Mouse (Mus musculus) stomach, embryonic 15.5 days (tissue): ENCODE data around the gene Dqx1. TPM values are rescaled to one million over a fixed set of nuclear protein-coding genes. Genes with fewer than 3 reads are reported as not detected.
A peak's percentile ranks its signal among the peaks of the same experiment; 100 is the strongest.

Experiments
- ATAC-seq: fragments of 200-750 bp; cut with Nextera tagmentation; 2 replicates; pipeline ENCODE4 v1.8.0; 2017; ENCODE audit warnings: low read depth, moderate number of reproducible peaks, moderate TSS enrichment; ENCODE audit not compliant: insufficient read depth, low FRiP score
- H3K27ac ChIP-seq: fragments of 300-500 bp; sonication (generic); 2 replicates; pipeline ENCODE4 v1.5.1; 2015; ENCODE audit warnings: mild to moderate bottlenecking, inconsistent platforms
- H3K27me3 ChIP-seq: fragments of 300-500 bp; sonication (generic); replicated peaks from 2 replicates; pipeline ENCODE4 v1.6.1; 2015; ENCODE audit warnings: inconsistent platforms
- H3K36me3 ChIP-seq: fragments of 300-500 bp; sonication (generic); 2 replicates; pipeline ENCODE4 v1.6.1; 2015; ENCODE audit warnings: inconsistent platforms
- H3K4me1 ChIP-seq: fragments of 300-500 bp; sonication (generic); 2 replicates; pipeline ENCODE4 v1.6.1; 2015; ENCODE audit warnings: inconsistent platforms
- H3K4me2 ChIP-seq: fragments of 300-500 bp; sonication (generic); 2 replicates; pipeline ENCODE4 v1.6.1; 2015; ENCODE audit warnings: mild to moderate bottlenecking, inconsistent platforms
- H3K4me3 ChIP-seq: fragments of 300-500 bp; sonication (generic); replicated peaks from 2 replicates; pipeline ENCODE4 v1.5.1; 2015; ENCODE audit warnings: inconsistent platforms
- H3K9ac ChIP-seq: fragments of 300-500 bp; sonication (generic); 2 replicates; pipeline ENCODE4 v1.6.1; 2015; ENCODE audit warnings: inconsistent platforms
- H3K9me3 ChIP-seq: fragments of 300-500 bp; sonication (generic); 2 replicates; pipeline ENCODE4 v1.6.1; 2016; ENCODE audit warnings: inconsistent platforms
- WGBS: fragments of 180-500 bp; shearing (Covaris S2); methylation state at CpG from one replicate; pipeline ENCODE4 v1.1.7; 2015; 5-methylcytosine and 5-hydroxymethylcytosine counted together
- polyA plus RNA-seq: library from polyadenylated mRNA; unstranded; fragments of >200 nt; fragmentation: Nextera tagmentation; extraction: Ambion mirVana; gene quantifications from 2 replicates; pipeline ENCODE4 v1.2.1, GENCODE M21; 2015

The Dqx1 gene
- polyA plus RNA-seq, 1 experiment from 2014 or later, result 5.4 TPM

- 87% methylated on average over 2 of the region's 2 CpGs for WGBS
- H3K4me3 ChIP-seq, result 0 out of 2 replicates have a peak overlapping the region, but pooled peaks have one; percentile 22
- no peak overlapping the region for H3K27ac ChIP-seq
- H3K4me2 ChIP-seq, result peak overlapping the region; percentile 35; the same call in 1 of the 2 replicates
- H3K27me3 ChIP-seq, result peaks cover 27% of the 10 kb centered on the region
- H3K9me3 ChIP-seq, result no peaks in the 10 kb centered on the region
- ATAC-seq, result no peak
- H3K36me3 ChIP-seq, result peaks cover 7% of the 10 kb centered on the region
- H3K9ac ChIP-seq, result no peak overlapping the region
- H3K4me1 ChIP-seq, result peaks cover 10% of the 10 kb centered on the region
Observed at GRCm38 (mm10) chr6:83058725-83059124, 1.1 kb downstream of the Dqx1 start.

GRCm38 (mm10) chr6:83065995-83066394, 8.4 kb downstream of the Dqx1 start:
- no peaks in the 10 kb centered on the region for H3K9me3 ChIP-seq
- ATAC-seq, result no peak
- no peaks in the 10 kb centered on the region for H3K36me3 ChIP-seq
- peaks cover 24% of the 10 kb centered on the region for H3K4me1 ChIP-seq
- no peak overlapping the region for H3K4me3 ChIP-seq
- WGBS, result 32% methylated on average over 8 of the region's 8 CpGs
- H3K27me3 ChIP-seq, result peaks cover 93% of the 10 kb centered on the region
- H3K9ac ChIP-seq, result no peak overlapping the region
- no peak overlapping the region for H3K4me2 ChIP-seq
- no peak overlapping the region for H3K27ac ChIP-seq

DNA sequence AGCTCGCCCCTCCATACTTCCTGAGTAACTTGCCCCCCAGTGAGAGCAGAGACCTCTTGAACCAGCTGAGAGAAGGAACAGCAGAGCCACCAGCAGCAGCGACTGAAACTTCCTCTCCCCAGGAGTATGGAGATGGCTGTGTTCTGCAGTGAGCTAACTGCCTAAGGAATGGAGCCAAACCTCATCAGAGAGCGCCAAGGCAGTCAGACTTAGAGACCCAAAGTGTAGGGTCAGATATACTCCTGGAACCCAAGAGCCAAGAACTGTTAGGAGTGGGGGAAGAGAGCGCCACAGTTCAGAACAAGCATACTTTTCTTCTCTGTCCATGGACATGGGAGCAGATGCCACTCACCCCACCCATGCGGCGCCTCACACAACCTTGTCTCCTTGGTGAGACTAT, 8.8 kb downstream of the Dqx1 start:
- Histone ChIP-seq H3K27me3 (peaks cover 93% of the 10 kb centered on the region), H3K4me2 (no peak overlapping the region), H3K36me3 (no peaks in the 10 kb centered on the region), H3K9me3 (no peaks in the 10 kb centered on the region), H3K9ac (no peak overlapping the region), H3K4me3 (no peak overlapping the region), H3K27ac (no peak overlapping the region), H3K4me1 (peaks cover 28% of the 10 kb centered on the region)
- no peak for ATAC-seq
- 24% methylated on average over 6 of the region's 6 CpGs for WGBS

GRCm38 (mm10) chr6:83068221-83068620, 10.6 kb downstream of the Dqx1 start:
- H3K27ac ChIP-seq, result no peak overlapping the region
- H3K4me1 ChIP-seq, result peaks cover 28% of the 10 kb centered on the region
- H3K36me3 ChIP-seq, result no peaks in the 10 kb centered on the region
- no peaks in the 10 kb centered on the region for H3K9me3 ChIP-seq
- peak overlapping the region; percentile 28 for H3K4me3 ChIP-seq
- no peak overlapping the region for H3K9ac ChIP-seq
- WGBS, result 9% methylated on average over 8 of the region's 8 CpGs
- no peak for ATAC-seq
- peaks cover 94% of the 10 kb centered on the region for H3K27me3 ChIP-seq
- H3K4me2 ChIP-seq, result peak overlapping the region; percentile 56

DNA sequence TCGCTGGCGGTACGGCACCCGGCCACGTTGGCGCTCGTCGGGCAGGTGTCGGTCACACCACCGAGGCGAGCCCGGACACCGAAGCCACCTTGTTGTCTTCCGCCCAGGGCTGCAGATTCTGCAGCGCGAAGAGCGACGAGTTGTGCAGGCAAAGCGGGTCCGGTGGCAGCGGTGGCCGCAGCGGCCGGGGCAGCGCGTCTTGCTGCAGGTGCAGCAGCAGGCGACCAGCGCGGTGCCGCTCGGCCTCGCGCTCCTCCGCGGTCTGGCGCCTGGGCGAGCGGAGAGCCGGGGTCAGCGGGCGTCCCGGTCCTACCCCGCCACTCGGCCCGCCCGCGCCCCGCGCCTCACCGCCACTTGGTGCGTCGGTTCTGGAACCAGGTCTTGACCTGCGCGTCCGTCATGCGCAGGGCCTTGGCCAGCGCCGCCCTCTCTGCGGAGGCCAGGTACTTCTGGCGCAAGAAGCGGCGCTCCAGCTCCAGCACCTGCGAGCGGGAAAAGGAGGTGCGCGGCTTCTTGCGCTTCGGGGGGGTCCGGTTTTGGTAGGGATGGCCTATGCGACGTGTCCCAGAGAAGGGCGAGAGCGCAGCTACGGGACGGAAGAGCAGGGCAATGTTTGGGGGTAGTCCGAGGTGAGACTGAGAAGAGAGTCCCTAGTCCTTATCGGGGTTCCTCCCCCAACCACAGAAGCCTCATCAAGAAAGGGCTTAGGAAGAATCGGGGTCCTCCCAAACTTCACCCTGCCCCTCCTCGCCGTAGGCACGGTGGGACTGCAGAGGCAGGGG, 11.3 kb downstream of the Dqx1 start:
- peaks cover 28% of the 10 kb centered on the region for H3K4me1 ChIP-seq
- peak overlapping the region; percentile 28 for H3K4me3 ChIP-seq
- ATAC-seq, result no peak
- H3K36me3 ChIP-seq, result no peaks in the 10 kb centered on the region
- WGBS, result 1% methylated on average over 80 of the region's 81 CpGs
- H3K9me3 ChIP-seq, result no peaks in the 10 kb centered on the region
- peak overlapping the region; percentile 56 for H3K4me2 ChIP-seq
- no peak overlapping the region for H3K27ac ChIP-seq
- no peak overlapping the region for H3K9ac ChIP-seq
- peaks cover 94% of the 10 kb centered on the region for H3K27me3 ChIP-seq

- no peak overlapping the region for H3K9ac ChIP-seq
- H3K4me3 ChIP-seq, result peak overlapping the region; percentile 28
- H3K27ac ChIP-seq, result no peak overlapping the region
- no peak for ATAC-seq
- H3K9me3 ChIP-seq, result no peaks in the 10 kb centered on the region
- peak overlapping the region; percentile 56 for H3K4me2 ChIP-seq
- WGBS, result 2% methylated on average over 69 of the region's 69 CpGs
- H3K27me3 ChIP-seq, result peaks cover 93% of the 10 kb centered on the region
- H3K36me3 ChIP-seq, result no peaks in the 10 kb centered on the region
- peaks cover 28% of the 10 kb centered on the region for H3K4me1 ChIP-seq
Observed at GRCm38 (mm10) chr6:83069488-83070246, 12.0 kb downstream of the Dqx1 start.

DNA sequence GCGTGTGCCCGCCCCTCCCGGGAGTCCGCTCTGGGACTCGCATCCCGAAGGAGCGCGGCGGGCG, 12.4 kb downstream of the Dqx1 start, which contains the start of gene Tlx2:
Gene Tlx2 (minus strand): TSS at position 47 of the 64 bp plus-strand sequence.
- H3K9me3 ChIP-seq, result no peaks in the 10 kb centered on the region
- no peaks in the 10 kb centered on the region for H3K36me3 ChIP-seq
- WGBS, result under 1% methylated on average over 10 of the region's 10 CpGs
- no peak within 1 kb of the TSS for H3K9ac ChIP-seq
- H3K4me3 ChIP-seq, result peak within 1 kb of the TSS; percentile 28
- H3K27me3 ChIP-seq, result peaks cover 92% of the 10 kb centered on the region
- H3K27ac ChIP-seq, result no peak within 1 kb of the TSS
- H3K4me1 ChIP-seq, result peaks cover 28% of the 10 kb centered on the region
- ATAC-seq, result no peak
- H3K4me2 ChIP-seq, result peak within 1 kb of the TSS; percentile 56

GRCm38 (mm10) chr6:83070311-83071219, 12.9 kb downstream of the Dqx1 start:
- H3K9ac ChIP-seq, result no peak overlapping the region
- H3K27ac ChIP-seq, result no peak overlapping the region
- H3K4me3 ChIP-seq, result peak overlapping the region; percentile 28
- WGBS, result under 1% methylated on average over 52 of the region's 58 CpGs
- no peaks in the 10 kb centered on the region for H3K9me3 ChIP-seq
- H3K36me3 ChIP-seq, result no peaks in the 10 kb centered on the region
- H3K4me2 ChIP-seq, result peak overlapping the region; percentile 37
- peaks cover 93% of the 10 kb centered on the region for H3K27me3 ChIP-seq
- peaks cover 28% of the 10 kb centered on the region for H3K4me1 ChIP-seq
- ATAC-seq, result no peak

GRCm38 (mm10) chr6:83071220-83071619, 13.6 kb downstream of the Dqx1 start:
- no peak overlapping the region for H3K27ac ChIP-seq
- H3K4me1 ChIP-seq, result peaks cover 28% of the 10 kb centered on the region
- no peaks in the 10 kb centered on the region for H3K9me3 ChIP-seq
- H3K27me3 ChIP-seq, result peaks cover 91% of the 10 kb centered on the region
- 2% methylated on average over 24 of the region's 24 CpGs for WGBS
- no peak overlapping the region for H3K9ac ChIP-seq
- H3K36me3 ChIP-seq, result no peaks in the 10 kb centered on the region
- no peak for ATAC-seq
- peak overlapping the region; percentile 16; the same call in 1 of the 2 replicates for H3K4me2 ChIP-seq
- peak overlapping the region; percentile 28 for H3K4me3 ChIP-seq

DNA sequence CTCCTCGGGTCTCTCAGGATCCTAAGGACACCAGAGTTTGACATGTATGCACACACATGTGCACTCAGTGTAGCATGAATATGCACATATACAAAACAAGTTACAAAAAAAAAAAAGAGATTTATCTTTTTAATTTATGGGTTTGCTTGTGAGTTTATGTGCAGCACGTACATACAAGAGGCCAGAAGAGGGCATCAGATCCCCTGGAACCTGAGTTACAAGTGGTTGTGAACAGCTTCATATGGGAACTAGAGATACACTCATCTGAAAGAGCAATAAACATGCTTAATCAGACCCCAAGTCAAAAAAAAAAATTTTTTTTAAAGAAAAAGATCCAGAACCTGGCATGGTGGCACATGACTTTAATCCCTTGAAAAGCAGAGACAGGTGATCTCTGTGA, 17.3 kb downstream of the Dqx1 start:
- no peak overlapping the region for H3K27ac ChIP-seq
- WGBS, result 12% methylated on average over 2 of the region's 2 CpGs
- peaks cover 63% of the 10 kb centered on the region for H3K27me3 ChIP-seq
- H3K9me3 ChIP-seq, result no peaks in the 10 kb centered on the region
- no peak overlapping the region for H3K4me3 ChIP-seq
- no peak overlapping the region for H3K4me2 ChIP-seq
- H3K9ac ChIP-seq, result no peak overlapping the region
- no peak for ATAC-seq
- H3K36me3 ChIP-seq, result no peaks in the 10 kb centered on the region
- H3K4me1 ChIP-seq, result peaks cover 19% of the 10 kb centered on the region

- peak; percentile 42 for ATAC-seq
- H3K36me3 ChIP-seq, result no peaks in the 10 kb centered on the region
Observed at GRCm38 (mm10) chr6:83077630-83078323, 20.1 kb downstream of the Dqx1 start, which contains the start of gene Pcgf1. Gene Pcgf1, plus strand, starts transcription at chr6:83077869.

More at GRCm38 (mm10) chr6:83077630-83078323, 20.1 kb downstream of the Dqx1 start, which contains the start of gene Pcgf1:
- Histone ChIP-seq H3K4me2 (peak within 1 kb of the TSS; percentile 98), H3K4me1 (peaks cover 8% of the 10 kb centered on the region; the same call in 1 of the 2 replicates), H3K9me3 (no peaks in the 10 kb centered on the region), H3K4me3 (peak within 1 kb of the TSS; percentile 66), H3K27me3 (peaks cover 41% of the 10 kb centered on the region), H3K27ac (peak within 1 kb of the TSS; percentile 87), H3K9ac (peak within 1 kb of the TSS; percentile 68)
- WGBS, result under 1% methylated on average over 54 of the region's 54 CpGs
